Mouse (Mus musculus): Measurements from ENCODE around the gene Zkscan4.
"Not testable (repeated sequence)": the region's sequence is repeated elsewhere in the genome, so short reads cannot be mapped to it uniquely, and the experiment has no call there.

The Zkscan4 gene

GRCm38 (mm10) chr13:21478759-21479670 lies at the start of gene Zkscan4, which contains the start of gene Gm10065:
TSS of gene Zkscan4 (plus strand) at chr13:21478907.
TSS of gene Gm10065 (minus strand) at chr13:21479441.
- in situ Hi-C loops (cut with MboI; ENCODE audit: unreplicated experiment in 2 of 2), result not testable (repeated sequence)

GRCm38 (mm10) chr13:21435476-21435875 lies 43.2 kb upstream of the Zkscan4 start:
- in situ Hi-C loops (cut with MboI; ENCODE audit: unreplicated experiment in 2 of 2), result no loop called here

- in situ Hi-C loops (cut with MboI; ENCODE audit: unreplicated experiment in 2 of 2), result no loop called here
Measured at GRCm38 (mm10) chr13:21440503-21441206, 38.1 kb upstream of the Zkscan4 start, which contains the start of gene Pgbd1. TSS of gene Pgbd1 (minus strand) at chr13:21441058.

- in situ Hi-C loops (cut with MboI; ENCODE audit: unreplicated experiment in 2 of 2), result no loop called here
Measured at GRCm38 (mm10) chr13:21441207-21441572, 37.5 kb upstream of the Zkscan4 start.

DNA sequence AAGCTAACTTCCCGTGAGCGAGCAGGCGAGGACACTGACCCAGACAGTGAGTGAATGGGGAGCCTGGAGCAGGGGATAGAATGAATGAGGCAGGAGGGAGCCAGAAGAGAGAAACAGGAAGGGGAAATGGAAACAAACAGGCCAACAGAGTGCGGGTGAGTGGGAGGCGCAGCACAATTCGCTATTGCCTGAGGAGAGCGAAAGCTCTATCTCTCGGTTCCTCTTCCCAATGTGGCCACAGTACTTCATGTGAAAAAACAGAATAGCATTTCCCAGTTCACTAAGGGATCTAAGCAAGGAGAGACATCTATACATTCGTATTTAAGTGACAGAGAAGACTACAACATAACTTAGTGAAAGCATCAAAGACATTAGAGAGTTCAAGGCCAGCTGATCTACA lies 31.9 kb upstream of the Zkscan4 start:
- in situ Hi-C loops (cut with MboI; ENCODE audit: unreplicated experiment in 2 of 2), result no loop called here

DNA sequence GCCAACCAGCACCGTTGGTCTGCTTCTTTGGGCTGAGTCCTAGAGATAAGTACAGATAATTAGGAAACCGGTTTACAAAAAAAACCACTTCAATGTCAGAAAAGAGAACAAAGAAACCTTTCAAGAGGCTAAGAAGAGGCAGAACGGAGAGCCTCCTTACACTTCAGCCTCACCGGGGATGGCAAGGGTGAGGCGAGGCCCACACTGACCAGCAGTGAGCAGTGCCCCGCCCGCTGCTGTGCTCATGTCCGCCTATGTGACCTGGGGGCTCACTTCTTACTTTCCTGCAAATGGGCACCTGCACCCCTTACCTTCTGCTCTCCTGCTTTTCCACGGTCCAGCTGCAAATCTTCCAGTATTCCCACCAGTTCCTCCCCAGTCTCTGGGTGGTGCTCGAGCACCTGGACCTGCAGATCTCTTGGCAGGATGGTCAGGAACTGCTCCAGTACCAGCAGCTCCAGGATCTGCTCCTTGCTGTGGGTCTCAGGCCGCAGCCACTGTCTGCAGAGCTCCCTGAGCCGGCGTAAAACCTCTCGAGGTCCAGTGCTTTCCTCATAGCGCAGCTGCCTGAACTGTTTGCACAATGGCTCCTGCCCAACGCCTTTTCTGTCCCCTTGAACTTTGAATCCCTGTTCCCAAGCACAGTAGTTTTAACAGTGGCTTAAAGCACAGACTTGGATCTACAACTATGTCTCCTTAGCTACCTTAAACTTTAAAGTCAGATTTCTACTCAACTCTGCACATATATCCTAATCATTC lies 30.7 kb upstream of the Zkscan4 start:
- in situ Hi-C loops (cut with MboI; ENCODE audit: unreplicated experiment in 2 of 2), result no loop called here

GRCm38 (mm10) chr13:21453042-21453441 lies 25.7 kb upstream of the Zkscan4 start:
- in situ Hi-C loops (cut with MboI; ENCODE audit: unreplicated experiment in 2 of 2), result loop anchor here in 1 of 2 experiments (5.0 kb wide), 2 partner anchors 51 to 54 kb away; partner anchors contain the start of gene Zkscan3

DNA sequence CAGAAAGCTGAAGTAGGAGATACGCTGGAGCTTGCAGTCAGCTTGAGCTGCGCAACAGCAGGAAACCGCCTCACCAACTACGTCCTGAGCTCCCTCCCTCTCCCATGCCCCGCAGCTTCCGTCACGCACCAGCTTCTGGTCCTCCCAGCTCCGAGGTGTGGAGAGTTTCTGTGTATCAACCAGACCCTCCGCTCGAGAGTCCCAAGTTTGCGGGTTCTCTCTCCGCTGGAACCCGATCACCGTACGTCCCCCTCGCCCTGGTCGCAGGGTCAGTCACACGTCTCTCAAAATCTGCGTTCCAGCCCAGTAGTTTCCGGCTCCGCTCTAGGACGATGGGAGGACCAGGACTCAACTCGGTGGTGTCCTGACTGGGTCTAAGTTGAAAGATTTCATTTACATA lies 25.3 kb upstream of the Zkscan4 start, which contains the start of gene Zscan26:
Zscan26 (minus strand) TSS at position 282 of the 400 bp plus-strand sequence.
- in situ Hi-C loops (cut with MboI; ENCODE audit: unreplicated experiment in 2 of 2), result loop anchor here in 1 of 2 experiments (5.0 kb wide), 2 partner anchors 51 to 54 kb away; partner anchors contain the start of gene Zkscan3

- in situ Hi-C loops (cut with MboI; ENCODE audit: unreplicated experiment in 2 of 2), result loop anchor here in 1 of 2 experiments (5.0 kb wide), 2 partner anchors 52 to 53 kb away; partner anchors contain the start of gene Zkscan3
Measured at GRCm38 (mm10) chr13:21454133-21454532, 24.6 kb upstream of the Zkscan4 start.

- in situ Hi-C loops (cut with MboI; ENCODE audit: unreplicated experiment in 2 of 2), result loop anchor here in 1 of 2 experiments (5.0 kb wide), 2 partner anchors 54 to 71 kb away; partner anchors contain the start of gene Zkscan3
Measured at GRCm38 (mm10) chr13:21456347-21456746, 22.4 kb upstream of the Zkscan4 start.

DNA sequence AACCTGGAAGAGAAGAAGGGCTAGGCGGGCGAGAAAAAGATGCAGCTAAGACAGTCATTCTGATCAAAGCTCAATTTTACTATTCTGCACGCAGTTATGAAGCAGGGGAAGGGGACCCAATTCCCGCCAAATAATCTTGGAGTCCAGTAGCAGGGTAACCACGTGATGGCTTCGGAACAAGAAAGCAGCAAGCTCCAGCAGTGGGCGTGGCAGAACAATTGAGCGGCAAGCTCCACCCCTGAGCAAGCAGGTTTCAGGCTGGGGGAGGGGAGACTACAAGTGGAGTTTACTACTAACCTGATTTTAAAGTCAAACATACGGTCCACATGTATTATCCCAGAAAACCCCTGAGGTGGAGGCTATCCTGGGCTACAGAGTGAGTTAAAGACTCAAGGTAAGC lies 16.2 kb upstream of the Zkscan4 start:
- in situ Hi-C loops (cut with MboI; ENCODE audit: unreplicated experiment in 2 of 2), result not testable (repeated sequence)

GRCm38 (mm10) chr13:21467336-21467735 lies 11.4 kb upstream of the Zkscan4 start:
- in situ Hi-C loops (cut with MboI; ENCODE audit: unreplicated experiment in 2 of 2), result no loop called here

GRCm38 (mm10) chr13:21468061-21469019 lies 10.4 kb upstream of the Zkscan4 start, which contains the start of gene Nkapl:
TSS of gene Nkapl (minus strand) at chr13:21468509.
- in situ Hi-C loops (cut with MboI; ENCODE audit: unreplicated experiment in 2 of 2), result no loop called here

- in situ Hi-C loops (cut with MboI; ENCODE audit: unreplicated experiment in 2 of 2), result no loop called here
Measured at GRCm38 (mm10) chr13:21469097-21469496, 9.6 kb upstream of the Zkscan4 start.

DNA sequence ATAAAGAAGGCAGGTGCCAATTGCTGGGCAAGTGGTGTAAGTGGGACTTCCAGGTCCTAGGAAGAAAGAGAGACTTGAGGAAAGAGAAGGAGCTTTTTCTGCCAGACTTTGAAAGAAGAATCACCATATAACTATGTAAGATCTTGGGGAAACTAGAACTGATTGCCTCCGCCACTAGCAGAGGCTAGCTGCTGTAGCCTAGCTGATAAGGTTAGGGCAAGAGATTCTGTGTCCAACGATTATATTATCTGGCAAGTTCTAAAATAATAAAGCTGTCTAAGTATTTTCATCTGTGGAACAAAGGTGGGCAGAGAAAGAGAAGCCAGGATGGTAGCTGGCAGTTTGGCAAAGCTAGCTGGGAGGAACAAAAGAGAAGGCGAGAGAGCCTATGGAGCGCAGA lies 6.3 kb upstream of the Zkscan4 start:
- in situ Hi-C loops (cut with MboI; ENCODE audit: unreplicated experiment in 2 of 2), result no loop called here

GRCm38 (mm10) chr13:21486881-21487280 lies 8.2 kb downstream of the Zkscan4 start:
- in situ Hi-C loops (cut with MboI; ENCODE audit: unreplicated experiment in 2 of 2), result no loop called here

DNA sequence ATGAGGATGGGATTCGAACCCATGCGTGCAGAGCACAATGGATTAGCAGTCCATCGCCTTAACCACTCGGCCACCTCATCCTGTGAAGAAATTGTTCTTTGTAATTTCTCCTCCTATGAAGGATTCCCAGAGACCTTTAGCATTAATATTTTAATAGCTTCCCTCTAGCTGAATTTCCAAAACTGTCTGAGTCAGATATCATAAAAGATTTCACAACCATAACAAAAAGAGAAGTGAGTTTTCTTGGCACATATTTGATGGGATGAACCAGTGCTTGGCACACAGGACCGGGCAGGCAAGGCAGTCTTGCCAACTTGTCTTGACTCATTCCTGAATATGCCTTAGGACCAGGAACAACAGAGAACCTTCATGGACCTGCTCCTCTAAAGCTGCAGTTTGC lies 14.1 kb downstream of the Zkscan4 start:
- in situ Hi-C loops (cut with MboI; ENCODE audit: unreplicated experiment in 2 of 2), result no loop called here

GRCm38 (mm10) chr13:21495080-21495479 lies 16.4 kb downstream of the Zkscan4 start, which contains the start of gene AK157302:
TSS of gene AK157302 (plus strand) at chr13:21495223.
- in situ Hi-C loops (cut with MboI; ENCODE audit: unreplicated experiment in 2 of 2), result no loop called here

GRCm38 (mm10) chr13:21501182-21501581 lies 22.5 kb downstream of the Zkscan4 start, which contains the start of gene Gm11273:
TSS of gene Gm11273 (minus strand) at chr13:21501418.
- in situ Hi-C loops (cut with MboI; ENCODE audit: unreplicated experiment in 2 of 2), result loop anchor here in 1 of 2 experiments (25.0 kb wide), 1 partner anchor 211 kb away; the partner anchor contains the start of genes Hist1h2ai, Hist1h2bl, Hist1h2bm and Hist1h3h

Data from v-Abl transformed pro-B cells (cell line).